Mouse (Mus musculus) heart, embryonic 16.5 days (tissue): ENCODE results near the gene Pla2g3. TPM values are rescaled to one million over a fixed set of nuclear protein-coding genes. Genes with fewer than 3 reads are reported as not detected.

Experiments
- ATAC-seq: fragments of 200-750 bp; cut with Nextera tagmentation; replicated peaks from 2 replicates; pipeline ENCODE4 v1.8.0; 2017; ENCODE audit warnings: moderate number of reproducible peaks; ENCODE audit not compliant: insufficient read depth, low FRiP score; ENCODE audit errors: extremely low read depth
- H3K27ac ChIP-seq: fragments of 300-500 bp; sonication (generic); 2 replicates; pipeline ENCODE4 v1.5.1; 2014; ENCODE audit warnings: mild to moderate bottlenecking, low read length, control low read depth, moderate library complexity
- H3K27me3 ChIP-seq: fragments of 300-500 bp; sonication (generic); 2 replicates; pipeline ENCODE4 v1.6.1; 2014; ENCODE audit warnings: low read length, mixed read lengths; ENCODE audit not compliant: control insufficient read depth, insufficient read depth
- H3K36me3 ChIP-seq: fragments of 300-500 bp; sonication (generic); 2 replicates; pipeline ENCODE4 v1.6.1; 2014; ENCODE audit not compliant: control insufficient read depth, insufficient read depth
- H3K4me1 ChIP-seq: fragments of 300-500 bp; sonication (generic); 2 replicates; pipeline ENCODE4 v1.6.1; 2014; ENCODE audit warnings: low read length, mixed read lengths; ENCODE audit not compliant: control insufficient read depth, insufficient read depth
- H3K4me2 ChIP-seq: fragments of 300-500 bp; sonication (generic); 2 replicates; pipeline ENCODE4 v1.6.1; 2014; ENCODE audit warnings: low read depth, mild to moderate bottlenecking, control low read depth, low read length
- H3K4me3 ChIP-seq: fragments of 300-500 bp; sonication (generic); 2 replicates; pipeline ENCODE4 v1.5.1; 2014; ENCODE audit warnings: mild to moderate bottlenecking, control low read depth, low read length
- H3K9ac ChIP-seq: fragments of 300-500 bp; sonication (generic); 2 replicates; pipeline ENCODE4 v1.6.1; 2014; ENCODE audit warnings: low read length, control low read depth
- H3K9me3 ChIP-seq: fragments of 300-500 bp; sonication (generic); replicated peaks from 2 replicates; pipeline ENCODE4 v1.6.1; 2016; ENCODE audit warnings: low read length; ENCODE audit not compliant: control insufficient read depth
- WGBS: fragments of 180-500 bp; shearing (Covaris S2); extraction: QIAGEN DNeasy Blood & Tissue Kit; methylation state at CpG from one replicate; pipeline ENCODE4 v1.1.7; 2014; 5-methylcytosine and 5-hydroxymethylcytosine counted together
- polyA plus RNA-seq: library from polyadenylated mRNA; unstranded; fragments of >200 nt; fragmentation: Nextera tagmentation; extraction: Ambion mirVana; gene quantifications from 2 replicates; pipeline ENCODE4 v1.2.1, GENCODE M21; 2015

The Pla2g3 gene
- polyA plus RNA-seq, 1 experiment from 2014 or later: 0.20 TPM

- Histone ChIP-seq H3K27me3 (no peaks in the 10 kb centered on the region), H3K9me3 (no peaks in the 10 kb centered on the region), H3K4me3 (no peak overlapping the region), H3K9ac (no peak overlapping the region), H3K36me3 (peaks cover 44% of the 10 kb centered on the region), H3K4me2 (no peak overlapping the region), H3K27ac (no peak overlapping the region), H3K4me1 (peaks cover 18% of the 10 kb centered on the region)
- 83% methylated on average over 23 of the region's 23 CpGs for WGBS
- ATAC-seq: no peak
Measured at GRCm38 (mm10) chr11:3521339-3522224, 33.5 kb downstream of the Pla2g3 start.

- H3K36me3 ChIP-seq: peaks cover 50% of the 10 kb centered on the region
- H3K9me3 ChIP-seq: no peaks in the 10 kb centered on the region
- H3K27me3 ChIP-seq: no peaks in the 10 kb centered on the region
- no peak overlapping the region for H3K4me2 ChIP-seq
- no peak overlapping the region for H3K4me3 ChIP-seq
- ATAC-seq: no peak
- no peak overlapping the region for H3K27ac ChIP-seq
- H3K9ac ChIP-seq: no peak overlapping the region
- peaks cover 17% of the 10 kb centered on the region for H3K4me1 ChIP-seq
- WGBS: 90% methylated on average over 17 of the region's 17 CpGs
Measured at GRCm38 (mm10) chr11:3522285-3523000, 34.4 kb downstream of the Pla2g3 start.

DNA sequence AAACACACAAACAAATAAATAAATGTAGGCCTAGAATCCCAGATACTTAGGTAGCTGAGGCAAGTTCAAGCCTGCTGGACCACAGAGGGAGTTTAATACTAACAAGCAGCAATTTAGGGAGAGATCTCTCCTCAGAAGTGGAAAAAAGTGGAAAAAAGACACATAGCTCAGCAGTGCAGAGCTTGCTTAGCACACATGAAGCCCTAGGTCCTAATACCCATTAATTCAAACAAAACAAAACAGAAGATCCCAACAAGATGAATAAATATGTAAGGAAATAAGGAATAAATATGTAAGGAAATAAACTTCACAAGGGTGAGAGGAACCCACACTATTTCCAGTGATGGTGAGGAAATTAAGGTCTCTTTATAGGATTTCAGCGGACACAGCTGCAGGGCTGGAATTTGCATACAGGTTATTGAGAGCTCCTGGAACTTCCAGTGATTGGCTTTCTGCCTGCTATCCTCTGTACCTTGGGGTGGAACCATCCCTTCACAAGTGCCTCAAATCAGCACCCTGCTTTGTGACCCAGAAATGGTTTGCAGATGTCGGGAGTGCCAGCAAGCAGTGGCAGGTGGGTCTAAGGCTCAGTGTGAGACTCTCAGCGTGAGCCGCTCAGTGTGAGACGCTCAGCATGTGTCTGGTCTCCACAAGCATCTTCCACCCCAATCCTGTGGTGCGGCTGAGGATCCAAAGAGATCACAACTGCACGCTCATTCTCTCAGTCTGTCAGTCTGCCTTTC, 35.9 kb downstream of the Pla2g3 start:
- H3K9ac ChIP-seq: no peak overlapping the region
- WGBS: 80% methylated on average over 7 of the region's 7 CpGs
- H3K36me3 ChIP-seq: peaks cover 55% of the 10 kb centered on the region
- no peak overlapping the region for H3K4me2 ChIP-seq
- ATAC-seq: no peak
- peaks cover 19% of the 10 kb centered on the region for H3K4me1 ChIP-seq
- H3K27ac ChIP-seq: no peak overlapping the region
- H3K4me3 ChIP-seq: no peak overlapping the region
- no peaks in the 10 kb centered on the region for H3K9me3 ChIP-seq
- H3K27me3 ChIP-seq: no peaks in the 10 kb centered on the region

DNA sequence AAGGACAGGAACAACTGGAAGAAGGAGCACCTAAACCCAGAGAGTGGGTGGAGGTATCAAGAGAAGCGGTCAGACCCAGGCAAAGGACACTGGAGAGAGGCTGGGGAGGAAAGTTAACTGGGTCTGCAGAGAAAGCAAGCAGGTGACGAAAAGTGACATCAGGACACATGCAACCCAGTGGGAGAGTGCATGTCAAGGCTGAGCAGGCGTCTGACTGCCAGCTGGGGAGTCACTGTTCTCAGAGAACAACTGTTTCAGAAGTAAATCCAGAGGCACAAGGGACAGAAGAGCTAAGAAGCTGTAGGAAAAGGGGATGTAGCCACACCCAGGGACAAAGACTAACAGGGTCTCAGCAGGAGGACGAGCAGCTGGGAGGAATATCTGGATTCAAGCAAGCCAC, 37.5 kb downstream of the Pla2g3 start:
- H3K9ac ChIP-seq: no peak overlapping the region
- H3K4me3 ChIP-seq: no peak overlapping the region
- H3K27me3 ChIP-seq: no peaks in the 10 kb centered on the region
- no peak overlapping the region for H3K4me2 ChIP-seq
- H3K4me1 ChIP-seq: peaks cover 19% of the 10 kb centered on the region
- no peak for ATAC-seq
- H3K9me3 ChIP-seq: no peaks in the 10 kb centered on the region
- 72% methylated on average over 4 of the region's 4 CpGs for WGBS
- H3K36me3 ChIP-seq: peaks cover 64% of the 10 kb centered on the region
- no peak overlapping the region for H3K27ac ChIP-seq

GRCm38 (mm10) chr11:3526207-3526606, 38.1 kb downstream of the Pla2g3 start:
- Histone ChIP-seq H3K36me3 (peaks cover 66% of the 10 kb centered on the region), H3K27me3 (no peaks in the 10 kb centered on the region), H3K4me1 (peaks cover 19% of the 10 kb centered on the region), H3K4me3 (no peak overlapping the region), H3K9ac (no peak overlapping the region), H3K4me2 (no peak overlapping the region), H3K27ac (no peak overlapping the region), H3K9me3 (no peaks in the 10 kb centered on the region)
- WGBS: 77% methylated on average over 9 of the region's 9 CpGs
- no peak for ATAC-seq

GRCm38 (mm10) chr11:3526979-3527738, 39.1 kb downstream of the Pla2g3 start:
- Histone ChIP-seq H3K36me3 (peaks cover 70% of the 10 kb centered on the region), H3K9ac (peak overlapping the region; percentile 72), H3K4me1 (peaks cover 19% of the 10 kb centered on the region), H3K27ac (peak overlapping the region; percentile 85), H3K9me3 (no peaks in the 10 kb centered on the region), H3K4me2 (peak overlapping the region; percentile 57), H3K27me3 (no peaks in the 10 kb centered on the region), H3K4me3 (peak overlapping the region; percentile 24)
- peak; percentile 7; the same call in 1 of the 2 replicates for ATAC-seq
- 86% methylated on average over 24 of the region's 24 CpGs for WGBS

GRCm38 (mm10) chr11:3527766-3528165, 39.7 kb downstream of the Pla2g3 start:
- peak; percentile 82 for ATAC-seq
- Histone ChIP-seq H3K27me3 (no peaks in the 10 kb centered on the region), H3K9me3 (no peaks in the 10 kb centered on the region), H3K4me1 (peaks cover 19% of the 10 kb centered on the region), H3K27ac (peak overlapping the region; percentile 85), H3K4me2 (peak overlapping the region; percentile 57), H3K36me3 (peaks cover 69% of the 10 kb centered on the region), H3K4me3 (peak overlapping the region; percentile 24), H3K9ac (peak overlapping the region; percentile 72)
- WGBS: 54% methylated on average over 8 of the region's 8 CpGs

DNA sequence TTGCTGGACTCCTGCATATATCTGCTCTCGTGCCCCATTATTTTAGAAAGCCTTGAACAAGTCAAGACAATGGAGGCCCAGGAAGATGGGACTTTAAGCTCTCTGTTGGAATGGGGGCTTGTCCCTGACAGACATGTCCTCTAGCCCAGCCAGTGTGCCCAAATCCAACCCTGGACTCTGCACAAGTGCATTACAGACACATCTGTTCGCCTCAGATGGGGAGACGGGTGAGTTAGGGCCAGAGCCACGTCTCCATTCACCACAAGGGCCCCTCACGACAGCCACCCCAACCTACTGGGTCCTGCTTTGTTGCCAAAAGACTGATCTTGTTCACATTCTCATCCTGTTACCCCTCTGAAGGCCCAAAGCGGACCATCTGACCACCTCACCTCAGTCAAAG, 40.1 kb downstream of the Pla2g3 start:
- H3K27ac ChIP-seq: peak overlapping the region; percentile 63
- peaks cover 19% of the 10 kb centered on the region for H3K4me1 ChIP-seq
- H3K27me3 ChIP-seq: no peaks in the 10 kb centered on the region
- no peaks in the 10 kb centered on the region for H3K9me3 ChIP-seq
- H3K4me2 ChIP-seq: no peak overlapping the region
- WGBS: 91% methylated on average over 6 of the region's 6 CpGs
- H3K4me3 ChIP-seq: no peak overlapping the region
- H3K36me3 ChIP-seq: peaks cover 71% of the 10 kb centered on the region
- no peak for ATAC-seq
- H3K9ac ChIP-seq: peak overlapping the region; percentile 72
